Mouse (Mus musculus): Measurements from ENCODE around the gene Skap1. TPM values are rescaled to one million over a fixed set of nuclear protein-coding genes. Genes with fewer than 3 reads are reported as not detected.

Skap1 gene
- total and polyA plus RNA-seq, 3 experiments: not detected

DNA sequence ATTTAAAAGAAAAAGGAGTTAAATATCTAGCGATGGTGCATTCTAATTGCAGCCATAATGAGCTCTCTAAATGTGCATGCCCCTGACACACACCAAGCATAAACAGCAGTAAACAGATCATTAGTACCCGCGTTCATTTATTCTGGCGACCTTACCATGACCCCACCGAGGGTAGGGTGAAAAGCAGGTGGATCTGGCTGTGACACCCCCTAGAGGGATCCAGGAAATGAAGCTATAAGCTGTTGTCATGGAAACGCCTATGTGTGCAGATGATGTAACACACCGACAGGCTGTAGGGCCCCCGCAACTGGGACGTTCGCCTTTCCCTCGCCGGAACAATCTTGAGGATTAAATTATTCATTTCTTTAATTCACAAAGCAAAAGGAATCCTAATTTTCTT is 277.6 kb downstream of the Skap1 start:
- no peak for TF ChIP-seq ZC3H11A (IDR thresholded peaks at IDR 0.05; ENCODE audit: low read depth, low read length)
- no peaks in the 10 kb centered on the region for H3K9me3 ChIP-seq (replicated peaks; ENCODE audit: insufficient read depth, low read length)
- H3K36me3 ChIP-seq (ENCODE audit: control insufficient read depth in 1 of 2, insufficient read depth in 2 of 2, low read length in 2 of 2): no peaks in the 10 kb centered on the region; a peak in 1 of 4 replicates
- H3K4me1 ChIP-seq (ENCODE audit: control insufficient read depth in 1 of 2, insufficient read depth in 2 of 2, low read length in 2 of 2): no peaks in the 10 kb centered on the region
- DNase-seq (ENCODE audit: low read depth, low spot score): no peak
- H3K27ac ChIP-seq (ENCODE audit: control insufficient read depth, low read depth, low read length): no peak overlapping the region
- H3K4me3 ChIP-seq (ENCODE audit: control insufficient read depth in 1 of 2, insufficient read depth in 1 of 2, low read depth in 2 of 2, low read length in 2 of 2): no peak overlapping the region
- H3K79me2 ChIP-seq (ENCODE audit: control insufficient read depth, insufficient read depth, low read length, poor library complexity): no peaks in the 10 kb centered on the region
- peaks cover 30 to 61% of the 10 kb centered on the region in 2 experiments for H3K27me3 ChIP-seq (ENCODE audit: control insufficient read depth in 1 of 2, insufficient read depth in 2 of 2, low read length in 2 of 2)
- no peak overlapping the region for H3K9ac ChIP-seq (ENCODE audit: control insufficient read depth, low read depth, low read length, poor library complexity, severe bottlenecking)

DNA sequence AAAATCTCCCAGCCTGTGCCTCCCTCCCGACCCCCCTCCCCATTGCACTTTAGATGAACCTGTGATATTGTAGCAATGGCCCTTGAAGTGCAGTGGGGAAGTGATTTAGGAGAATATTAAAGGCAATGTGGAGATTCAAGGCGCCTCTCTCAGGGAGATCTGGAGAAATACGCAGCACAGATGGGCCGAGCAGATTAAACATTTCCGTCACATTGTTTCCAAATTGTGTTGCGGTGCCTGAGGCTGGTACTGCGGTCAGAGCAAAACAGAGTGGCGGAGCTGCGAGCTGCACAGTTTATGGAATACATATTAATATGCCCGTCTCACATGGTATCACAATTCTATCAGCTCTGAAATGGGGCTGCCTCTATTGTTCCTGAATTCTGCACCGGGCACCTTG is 278.6 kb downstream of the Skap1 start:
- H3K27me3 ChIP-seq (ENCODE audit: control insufficient read depth in 1 of 2, insufficient read depth in 2 of 2, low read length in 2 of 2): peaks cover 33 to 67% of the 10 kb centered on the region in 2 experiments

DNA sequence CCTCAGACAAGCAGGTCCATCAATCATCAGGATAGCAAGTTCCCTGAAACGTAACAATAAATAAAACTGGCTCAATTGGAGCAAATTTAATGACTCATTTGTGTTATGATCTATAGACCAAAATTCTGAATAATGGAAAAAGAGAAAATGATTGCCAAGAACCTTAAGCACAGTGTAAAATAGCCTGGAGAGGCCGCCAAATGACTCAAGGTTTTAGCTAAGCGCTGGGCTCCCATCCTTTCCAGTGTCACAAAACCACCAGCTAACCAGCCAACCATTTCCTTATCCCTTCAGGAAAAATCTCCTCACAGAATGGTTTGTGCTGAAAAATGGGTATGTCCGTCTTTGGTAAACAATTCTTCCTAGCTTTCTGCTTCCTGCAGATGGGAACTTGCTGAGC is 279.5 kb downstream of the Skap1 start:
- Histone ChIP-seq H3K27ac (ENCODE audit: control insufficient read depth, low read depth, low read length) (no peak overlapping the region), H3K4me1 (ENCODE audit: control insufficient read depth in 1 of 2, insufficient read depth in 2 of 2, low read length in 2 of 2) (no peaks in the 10 kb centered on the region), H3K79me2 (ENCODE audit: control insufficient read depth, insufficient read depth, low read length, poor library complexity) (no peaks in the 10 kb centered on the region), H3K36me3 (ENCODE audit: control insufficient read depth in 1 of 2, insufficient read depth in 2 of 2, low read length in 2 of 2) (no peaks in the 10 kb centered on the region; a peak in 1 of 4 replicates), H3K9ac (ENCODE audit: control insufficient read depth, low read depth, low read length, poor library complexity, severe bottlenecking) (no peak overlapping the region), H3K9me3 (replicated peaks; ENCODE audit: insufficient read depth, low read length) (no peaks in the 10 kb centered on the region), H3K4me3 (ENCODE audit: control insufficient read depth in 1 of 2, insufficient read depth in 1 of 2, low read depth in 2 of 2, low read length in 2 of 2) (no peak overlapping the region), H3K27me3 (ENCODE audit: control insufficient read depth in 1 of 2, insufficient read depth in 2 of 2, low read length in 2 of 2) (peaks cover 36 to 69% of the 10 kb centered on the region in 2 experiments)
- DNase-seq (ENCODE audit: low read depth, low spot score): no peak
- no peak for TF ChIP-seq TAL1 (IDR thresholded peaks at IDR 0.05; ENCODE audit: low read length)
- TF ChIP-seq JUND (IDR thresholded peaks at IDR 0.05; ENCODE audit: low read depth, low read length): no peak
- TF ChIP-seq USF1 (IDR thresholded peaks at IDR 0.05; ENCODE audit: low read depth, low read length): no peak
- TF ChIP-seq TBP (IDR thresholded peaks at IDR 0.05; ENCODE audit: low read depth, low read length): no peak
- no peak for TF ChIP-seq ZMIZ1 (IDR thresholded peaks at IDR 0.05; ENCODE audit: low read depth, low read length)
- TF ChIP-seq CTCF (IDR thresholded peaks at IDR 0.05 in 2 of 3, conservative IDR thresholded peaks at IDR 0.05 in 1 of 3; ENCODE audit: control insufficient read depth in 1 of 3, insufficient read depth in 1 of 3, low read depth in 2 of 3, low read length in 3 of 3, poor library complexity in 1 of 3, severe bottlenecking in 1 of 3): no peak
- TF ChIP-seq MYC (IDR thresholded peaks at IDR 0.05; ENCODE audit: low read depth, low read length): no peak
- no peak for TF ChIP-seq UBTF (IDR thresholded peaks at IDR 0.05; ENCODE audit: borderline replicate concordance, insufficient read depth, low read depth, low read length)
- TF ChIP-seq MAZ (IDR thresholded peaks at IDR 0.05; ENCODE audit: low read depth, low read length): no peak

More for the DNA sequence above, 278.6 kb downstream of the Skap1 start:
- no peaks in the 10 kb centered on the region for H3K9me3 ChIP-seq (replicated peaks; ENCODE audit: insufficient read depth, low read length)
- no peak overlapping the region for H3K9ac ChIP-seq (ENCODE audit: control insufficient read depth, low read depth, low read length, poor library complexity, severe bottlenecking)
- no peak for TF ChIP-seq ZNF384 (IDR thresholded peaks at IDR 0.05; ENCODE audit: low read depth, low read length)
- TF ChIP-seq KAT2A (conservative IDR thresholded peaks at IDR 0.05; ENCODE audit: low read depth, low read length): no peak
- no peak overlapping the region for H3K27ac ChIP-seq (ENCODE audit: control insufficient read depth, low read depth, low read length)
- no peaks in the 10 kb centered on the region for H3K4me1 ChIP-seq (ENCODE audit: control insufficient read depth in 1 of 2, insufficient read depth in 2 of 2, low read length in 2 of 2)
- no peaks in the 10 kb centered on the region; a peak in 1 of 4 replicates for H3K36me3 ChIP-seq (ENCODE audit: control insufficient read depth in 1 of 2, insufficient read depth in 2 of 2, low read length in 2 of 2)
- no peaks in the 10 kb centered on the region for H3K79me2 ChIP-seq (ENCODE audit: control insufficient read depth, insufficient read depth, low read length, poor library complexity)
- H3K4me3 ChIP-seq (ENCODE audit: control insufficient read depth in 1 of 2, insufficient read depth in 1 of 2, low read depth in 2 of 2, low read length in 2 of 2): no peak overlapping the region
- no peak for DNase-seq (ENCODE audit: low read depth, low spot score)
